Mouse (Mus musculus): ENCODE data around the gene Med28. TPM values are rescaled to one million over a fixed set of nuclear protein-coding genes. Genes with fewer than 3 reads are reported as not detected.

Med28 gene
- polyA plus RNA-seq, 1 experiment from 2014 or later, result 226 TPM

GRCm38 (mm10) chr5:45514599-45514998 lies 5.4 kb upstream of the Med28 start:
- Histone ChIP-seq H3K4me2 (no peak overlapping the region), H3K36me3 (peaks cover 46% of the 10 kb centered on the region), H3K9me3 (no peaks in the 10 kb centered on the region), H3K27me3 (no peaks in the 10 kb centered on the region), H3K9ac (no peak overlapping the region), H3K4me3 (no peak overlapping the region), H3K27ac (no peak overlapping the region), H3K4me1 (peaks cover 3% of the 10 kb centered on the region; the same call in 1 of the 2 replicates)
- 74% methylated on average over 1 of the region's 1 CpGs for WGBS
- no peak for ATAC-seq (ENCODE audit: borderline replicate concordance, extremely low read depth, low FRiP score, low TSS enrichment)

GRCm38 (mm10) chr5:45515151-45515743 lies 4.8 kb upstream of the Med28 start:
- 91% methylated on average over 10 of the region's 10 CpGs for WGBS

GRCm38 (mm10) chr5:45520809-45521110 lies 731 bp downstream of the Med28 start:
- H3K27ac ChIP-seq, result no peak overlapping the region
- H3K9me3 ChIP-seq, result no peaks in the 10 kb centered on the region

More at GRCm38 (mm10) chr5:45515151-45515743, 4.8 kb upstream of the Med28 start:
- ATAC-seq (ENCODE audit: borderline replicate concordance, extremely low read depth, low FRiP score, low TSS enrichment), result no peak
- H3K4me1 ChIP-seq, result peaks cover 6% of the 10 kb centered on the region; the same call in 1 of the 2 replicates
- no peak overlapping the region for H3K4me3 ChIP-seq
- no peak overlapping the region for H3K27ac ChIP-seq
- H3K9me3 ChIP-seq, result no peaks in the 10 kb centered on the region
- no peak overlapping the region for H3K9ac ChIP-seq
- no peak overlapping the region for H3K4me2 ChIP-seq
- H3K27me3 ChIP-seq, result no peaks in the 10 kb centered on the region
- H3K36me3 ChIP-seq, result peaks cover 40% of the 10 kb centered on the region

DNA sequence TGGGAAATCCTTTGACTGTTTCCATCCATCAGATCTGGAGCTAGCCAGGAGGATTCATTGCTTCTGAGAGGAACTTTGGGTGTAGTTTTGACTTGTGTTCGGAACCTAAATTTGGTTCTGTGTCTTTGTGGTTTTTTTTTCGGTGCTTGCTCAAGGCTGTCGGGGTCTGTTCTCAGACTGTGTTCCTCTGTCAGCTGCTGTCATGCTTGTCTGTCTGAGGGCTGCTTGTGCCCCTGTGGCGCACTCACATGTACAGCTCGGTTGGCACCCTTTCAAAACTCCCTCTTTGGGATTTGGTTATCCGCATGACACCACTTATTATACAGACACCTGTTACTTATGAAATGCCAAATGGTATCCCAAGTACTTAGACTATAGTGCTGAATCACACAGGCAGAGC lies 1.6 kb downstream of the Med28 start:
- H3K4me3 ChIP-seq, result 0 out of 2 replicates have a peak overlapping the region, but pooled peaks have one; percentile 95
- H3K27ac ChIP-seq, result no peak overlapping the region
- H3K9me3 ChIP-seq, result no peaks in the 10 kb centered on the region
- 89% methylated on average over 6 of the region's 6 CpGs for WGBS
- peak overlapping the region; percentile 81 for H3K4me2 ChIP-seq
- H3K27me3 ChIP-seq, result no peaks in the 10 kb centered on the region
- H3K36me3 ChIP-seq, result peaks cover 32% of the 10 kb centered on the region
- ATAC-seq (ENCODE audit: borderline replicate concordance, extremely low read depth, low FRiP score, low TSS enrichment), result no peak
- no peak overlapping the region for H3K9ac ChIP-seq
- H3K4me1 ChIP-seq, result peaks cover 17% of the 10 kb centered on the region

More at GRCm38 (mm10) chr5:45520809-45521110, 731 bp downstream of the Med28 start:
- peak overlapping the region; percentile 95 for H3K4me3 ChIP-seq
- H3K4me2 ChIP-seq, result peak overlapping the region; percentile 81
- peaks cover 27% of the 10 kb centered on the region for H3K36me3 ChIP-seq
- 4% methylated on average over 5 of the region's 5 CpGs for WGBS
- peak overlapping the region; percentile 94 for H3K9ac ChIP-seq
- ATAC-seq (ENCODE audit: borderline replicate concordance, extremely low read depth, low FRiP score, low TSS enrichment), result no peak; the same call in 1 of the 2 replicates
- H3K4me1 ChIP-seq, result peaks cover 17% of the 10 kb centered on the region
- H3K27me3 ChIP-seq, result no peaks in the 10 kb centered on the region

GRCm38 (mm10) chr5:45525101-45525500 lies 5.1 kb downstream of the Med28 start:
- H3K9ac ChIP-seq, result no peak overlapping the region
- H3K27me3 ChIP-seq, result no peaks in the 10 kb centered on the region
- no peak overlapping the region for H3K27ac ChIP-seq
- H3K4me1 ChIP-seq, result peaks cover 11% of the 10 kb centered on the region
- no peak overlapping the region for H3K4me3 ChIP-seq
- no peak overlapping the region for H3K4me2 ChIP-seq
- H3K36me3 ChIP-seq, result peaks cover 58% of the 10 kb centered on the region
- WGBS, result 94% methylated on average over 10 of the region's 10 CpGs
- ATAC-seq (ENCODE audit: borderline replicate concordance, extremely low read depth, low FRiP score, low TSS enrichment), result no peak
- no peaks in the 10 kb centered on the region for H3K9me3 ChIP-seq

- no peak overlapping the region for H3K4me2 ChIP-seq
- peaks cover 58% of the 10 kb centered on the region for H3K36me3 ChIP-seq
- no peak overlapping the region for H3K27ac ChIP-seq
- no peak overlapping the region for H3K9ac ChIP-seq
- ATAC-seq (ENCODE audit: borderline replicate concordance, extremely low read depth, low FRiP score, low TSS enrichment), result no peak
- no peak overlapping the region for H3K4me3 ChIP-seq
- no peaks in the 10 kb centered on the region for H3K27me3 ChIP-seq
- no peaks in the 10 kb centered on the region for H3K9me3 ChIP-seq
- H3K4me1 ChIP-seq, result peaks cover 8% of the 10 kb centered on the region
- 91% methylated on average over 4 of the region's 4 CpGs for WGBS
Measured at GRCm38 (mm10) chr5:45526338-45526737, 6.3 kb downstream of the Med28 start.

GRCm38 (mm10) chr5:45529696-45530095 lies 9.7 kb downstream of the Med28 start:
- Histone ChIP-seq H3K27me3 (no peaks in the 10 kb centered on the region), H3K4me3 (no peak overlapping the region), H3K36me3 (peaks cover 45% of the 10 kb centered on the region), H3K4me2 (no peak overlapping the region), H3K9me3 (no peaks in the 10 kb centered on the region), H3K27ac (no peak overlapping the region), H3K4me1 (no peaks in the 10 kb centered on the region), H3K9ac (no peak overlapping the region)
- no peak for ATAC-seq (ENCODE audit: borderline replicate concordance, extremely low read depth, low FRiP score, low TSS enrichment)
- 78% methylated on average over 3 of the region's 3 CpGs for WGBS

- Histone ChIP-seq H3K36me3 (peaks cover 6% of the 10 kb centered on the region; the same call in 1 of the 2 replicates), H3K4me3 (no peak overlapping the region), H3K27ac (no peak overlapping the region), H3K27me3 (no peaks in the 10 kb centered on the region), H3K4me1 (no peaks in the 10 kb centered on the region), H3K9me3 (no peaks in the 10 kb centered on the region), H3K4me2 (0 out of 2 replicates have a peak overlapping the region, but pooled peaks have one; percentile 4), H3K9ac (no peak overlapping the region)
- ATAC-seq (ENCODE audit: borderline replicate concordance, extremely low read depth, low FRiP score, low TSS enrichment), result peak; percentile 57
- 7% methylated on average over 17 of the region's 17 CpGs for WGBS
Measured at GRCm38 (mm10) chr5:45534319-45535098, 14.5 kb downstream of the Med28 start.

- no peak overlapping the region for H3K9ac ChIP-seq
- H3K27me3 ChIP-seq, result no peaks in the 10 kb centered on the region
- no peak for ATAC-seq (ENCODE audit: borderline replicate concordance, extremely low read depth, low FRiP score, low TSS enrichment)
- H3K4me2 ChIP-seq, result no peak overlapping the region
- WGBS, result 69% methylated on average over 4 of the region's 4 CpGs
- no peak overlapping the region for H3K4me3 ChIP-seq
- no peaks in the 10 kb centered on the region for H3K4me1 ChIP-seq
- no peak overlapping the region for H3K27ac ChIP-seq
- no peaks in the 10 kb centered on the region for H3K36me3 ChIP-seq
- H3K9me3 ChIP-seq, result no peaks in the 10 kb centered on the region
Measured at GRCm38 (mm10) chr5:45535177-45535576, 15.1 kb downstream of the Med28 start.

GRCm38 (mm10) chr5:45539502-45539901 lies 19.5 kb downstream of the Med28 start:
- Histone ChIP-seq H3K36me3 (no peaks in the 10 kb centered on the region), H3K27me3 (no peaks in the 10 kb centered on the region), H3K4me2 (no peak overlapping the region), H3K27ac (no peak overlapping the region), H3K9ac (no peak overlapping the region), H3K4me1 (no peaks in the 10 kb centered on the region), H3K9me3 (no peaks in the 10 kb centered on the region), H3K4me3 (no peak overlapping the region)
- ATAC-seq (ENCODE audit: borderline replicate concordance, extremely low read depth, low FRiP score, low TSS enrichment), result no peak
- WGBS, result 53% methylated on average over 10 of the region's 10 CpGs

DNA sequence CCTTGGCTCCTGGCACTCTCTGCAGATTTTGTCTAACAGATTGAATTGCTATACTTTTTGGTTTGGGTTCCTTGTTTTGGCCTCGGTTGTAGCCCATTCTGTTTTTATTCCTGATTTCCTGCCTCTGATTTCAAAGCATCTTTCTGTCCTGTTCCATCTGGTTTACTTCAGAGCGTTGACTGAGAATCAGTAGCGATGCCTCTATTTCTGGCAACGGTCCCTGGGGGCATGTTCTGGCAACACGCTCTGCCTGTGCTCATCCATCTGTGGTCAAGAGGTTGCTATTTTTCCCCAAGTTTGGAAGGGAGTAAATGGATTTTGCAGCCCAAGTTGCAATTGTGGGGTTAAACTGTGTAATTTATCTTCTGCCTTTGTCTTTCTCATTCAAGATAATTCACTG lies 23.3 kb downstream of the Med28 start:
- no peak overlapping the region for H3K27ac ChIP-seq
- H3K9me3 ChIP-seq, result no peaks in the 10 kb centered on the region
- no peak overlapping the region for H3K4me2 ChIP-seq
- H3K27me3 ChIP-seq, result no peaks in the 10 kb centered on the region
- no peak overlapping the region for H3K4me3 ChIP-seq
- H3K9ac ChIP-seq, result no peak overlapping the region
- no peaks in the 10 kb centered on the region for H3K36me3 ChIP-seq
- no peak for ATAC-seq (ENCODE audit: borderline replicate concordance, extremely low read depth, low FRiP score, low TSS enrichment)
- 44% methylated on average over 5 of the region's 5 CpGs for WGBS
- no peaks in the 10 kb centered on the region for H3K4me1 ChIP-seq

GRCm38 (mm10) chr5:45549586-45549985 lies 29.6 kb downstream of the Med28 start:
- Histone ChIP-seq H3K4me2 (no peak overlapping the region), H3K27ac (no peak overlapping the region), H3K4me1 (no peaks in the 10 kb centered on the region), H3K27me3 (no peaks in the 10 kb centered on the region), H3K9ac (no peak overlapping the region), H3K36me3 (no peaks in the 10 kb centered on the region), H3K9me3 (no peaks in the 10 kb centered on the region), H3K4me3 (no peak overlapping the region)
- no peak for ATAC-seq (ENCODE audit: borderline replicate concordance, extremely low read depth, low FRiP score, low TSS enrichment)
- 97% methylated on average over 1 of the region's 1 CpGs for WGBS

Measured in lung, embryonic 15.5 days (tissue).